Mouse (Mus musculus) gastrocnemius, postnatal 14 days (tissue): ENCODE data around the gene Rxfp4. TPM values are rescaled to one million over a fixed set of nuclear protein-coding genes. Genes with fewer than 3 reads are reported as not detected.

Experiments
- DNase-seq: peaks from one replicate; pipeline ENCODE4 v3.0.0; 2021; ENCODE audit warnings: mixed read lengths
- intact Hi-C: fragments of 180-260 bp; cut with DNase I; formaldehyde crosslinking; loops from one replicate; pipeline ENCODE4 v1.15.1; 2025; ENCODE audit warnings: low total_unique reads
- total RNA-seq, 2 experiments: library from RNA; stranded (reverse); gene quantifications; 2 replicates each; pipeline ENCODE4 v1.2.3; 2021

The Rxfp4 gene
- total RNA-seq, 2 experiments from 2014 or later = not detected

GRCm38 (mm10) chr3:88653516-88654370 lies 801 bp upstream of the Rxfp4 start:
- no peak for DNase-seq
- intact Hi-C loops = no loop called here

- intact Hi-C loops = no loop called here
- DNase-seq = no peak
These were observed 998 bp downstream of the Rxfp4 start for GRCm38 (mm10) chr3:88651669-88652618.

- DNase-seq = no peak
- intact Hi-C loops = no loop called here
These were observed 2.0 kb downstream of the Rxfp4 start for GRCm38 (mm10) chr3:88650713-88651504.

GRCm38 (mm10) chr3:88649967-88650366 lies 3.0 kb downstream of the Rxfp4 start:
- DNase-seq = no peak
- intact Hi-C loops = no loop called here

GRCm38 (mm10) chr3:88649186-88649585 lies 3.8 kb downstream of the Rxfp4 start:
- intact Hi-C loops = no loop called here
- DNase-seq = no peak

GRCm38 (mm10) chr3:88648452-88649168 lies 4.3 kb downstream of the Rxfp4 start:
- DNase-seq = no peak
- intact Hi-C loops = no loop called here

- DNase-seq = no peak
- intact Hi-C loops = no loop called here
These were observed 5.0 kb downstream of the Rxfp4 start for GRCm38 (mm10) chr3:88647779-88648413.

- DNase-seq = no peak
- intact Hi-C loops = no loop called here
These were observed 5.9 kb downstream of the Rxfp4 start for GRCm38 (mm10) chr3:88647076-88647475.

GRCm38 (mm10) chr3:88646426-88646995 lies 6.4 kb downstream of the Rxfp4 start:
- intact Hi-C loops = no loop called here

GRCm38 (mm10) chr3:88645937-88646336 lies 7.0 kb downstream of the Rxfp4 start:
- intact Hi-C loops = no loop called here
- no peak for DNase-seq

More at GRCm38 (mm10) chr3:88646426-88646995, 6.4 kb downstream of the Rxfp4 start:
- DNase-seq = no peak

GRCm38 (mm10) chr3:88643078-88643477 lies 9.9 kb downstream of the Rxfp4 start:
- intact Hi-C loops = no loop called here
- no peak for DNase-seq

GRCm38 (mm10) chr3:88640676-88641075 lies 12.3 kb downstream of the Rxfp4 start:
- DNase-seq = no peak
- intact Hi-C loops = no loop called here

GRCm38 (mm10) chr3:88639239-88639638 lies 13.7 kb downstream of the Rxfp4 start:
- intact Hi-C loops = no loop called here
- no peak for DNase-seq

GRCm38 (mm10) chr3:88637134-88637533 lies 15.8 kb downstream of the Rxfp4 start:
- DNase-seq = no peak
- intact Hi-C loops = no loop called here

- intact Hi-C loops = no loop called here
These were observed 16.4 kb downstream of the Rxfp4 start for GRCm38 (mm10) chr3:88636555-88636986.

GRCm38 (mm10) chr3:88635506-88636275 lies 17.3 kb downstream of the Rxfp4 start:
- no peak for DNase-seq
- intact Hi-C loops = no loop called here

More at GRCm38 (mm10) chr3:88636555-88636986, 16.4 kb downstream of the Rxfp4 start:
- no peak for DNase-seq

GRCm38 (mm10) chr3:88633056-88633455 lies 19.9 kb downstream of the Rxfp4 start:
- intact Hi-C loops = loop anchor here (2.0 kb wide), 1 partner anchor 24 kb away; no protein-coding TSS in a partner anchor
- DNase-seq = no peak
